Mouse (Mus musculus): ENCODE results near the gene Cbr4. TPM values are rescaled to one million over a fixed set of nuclear protein-coding genes. Genes with fewer than 3 reads are reported as not detected.

Cbr4 gene
- polyA plus RNA-seq, 1 experiment, result 24.3 TPM

DNA sequence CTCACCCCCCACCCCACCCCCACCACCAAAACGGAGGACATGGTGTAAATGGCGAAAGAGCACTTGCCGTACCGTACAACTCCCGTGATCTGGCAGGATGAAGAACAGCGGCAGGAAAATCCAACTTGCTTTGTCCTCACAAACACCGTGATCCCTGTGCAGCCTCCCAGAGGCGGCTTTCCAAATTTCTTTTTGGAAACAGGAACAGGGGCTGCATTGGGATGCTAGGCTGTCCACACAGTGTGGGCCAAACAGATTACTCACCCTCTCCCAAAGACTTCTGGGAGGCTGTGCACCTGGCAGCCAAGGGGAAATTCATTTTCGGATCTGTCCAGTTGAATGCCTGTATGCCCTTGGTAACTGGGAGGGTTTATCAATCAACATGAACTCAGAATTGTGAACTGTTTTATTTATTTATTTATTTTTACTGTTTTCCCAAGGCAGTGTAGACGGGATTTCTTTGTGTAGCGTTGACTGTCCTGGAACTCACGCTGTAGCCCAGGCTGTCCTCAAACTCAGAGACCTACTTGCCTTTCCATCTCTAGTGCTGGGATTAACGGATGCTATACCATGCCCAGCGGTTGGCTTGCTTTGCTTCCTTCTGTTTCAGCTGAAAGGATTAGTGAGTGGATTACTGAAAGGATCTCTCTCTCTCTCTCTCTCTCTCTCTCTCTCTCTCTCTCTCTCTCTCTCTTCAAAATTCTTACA is 7.1 kb upstream of the Cbr4 start:
- Histone ChIP-seq H3K27ac (ENCODE audit: insufficient read depth, low read length) (no peak overlapping the region), H3K4me3 (ENCODE audit: insufficient read depth, low read length) (no peak overlapping the region), H3K4me1 (ENCODE audit: control insufficient read depth, insufficient read depth, low read length) (no peaks in the 10 kb centered on the region; the same call in 1 of the 2 replicates)
- no peak for TF ChIP-seq POLR2A (IDR thresholded peaks at IDR 0.05; ENCODE audit: low read depth, low read length)

DNA sequence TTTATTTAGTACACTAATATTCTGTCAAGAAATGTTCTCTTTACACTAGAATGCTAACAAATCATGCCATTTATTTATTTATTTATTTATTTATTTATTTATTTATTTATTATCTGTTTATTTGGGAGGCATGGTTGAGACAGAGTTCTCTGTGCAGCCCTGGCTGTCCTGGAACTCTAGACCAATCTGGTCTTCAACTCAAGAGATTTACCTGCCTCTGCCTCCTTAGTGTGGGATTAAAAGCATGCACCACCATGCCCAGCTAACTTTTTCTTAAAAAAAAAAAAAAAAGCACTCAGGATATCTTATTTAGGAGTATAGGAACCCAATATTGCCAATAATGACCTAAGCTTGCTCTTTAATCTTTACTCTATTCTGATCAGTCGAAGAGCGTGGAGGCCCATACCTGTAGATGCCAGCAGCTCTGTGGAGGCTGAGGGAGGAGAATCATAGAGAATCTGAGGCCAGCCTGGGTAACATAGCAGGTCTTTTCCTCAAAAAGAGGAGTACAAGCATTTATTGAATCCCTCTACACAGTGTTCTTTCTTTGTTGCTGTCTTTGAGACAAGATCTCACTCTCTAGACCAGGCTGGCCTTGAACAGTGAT is 508 bp upstream of the Cbr4 start:
- no peaks in the 10 kb centered on the region for H3K4me1 ChIP-seq (ENCODE audit: control insufficient read depth, insufficient read depth, low read length)
- H3K4me3 ChIP-seq (ENCODE audit: insufficient read depth, low read length), result no peak overlapping the region
- TF ChIP-seq CTCF (IDR thresholded peaks at IDR 0.05; ENCODE audit: borderline replicate concordance, insufficient read depth, low read length), result no peak
- no peak for TF ChIP-seq POLR2A (IDR thresholded peaks at IDR 0.05; ENCODE audit: low read depth, low read length)
- no peak overlapping the region for H3K27ac ChIP-seq (ENCODE audit: insufficient read depth, low read length)

DNA sequence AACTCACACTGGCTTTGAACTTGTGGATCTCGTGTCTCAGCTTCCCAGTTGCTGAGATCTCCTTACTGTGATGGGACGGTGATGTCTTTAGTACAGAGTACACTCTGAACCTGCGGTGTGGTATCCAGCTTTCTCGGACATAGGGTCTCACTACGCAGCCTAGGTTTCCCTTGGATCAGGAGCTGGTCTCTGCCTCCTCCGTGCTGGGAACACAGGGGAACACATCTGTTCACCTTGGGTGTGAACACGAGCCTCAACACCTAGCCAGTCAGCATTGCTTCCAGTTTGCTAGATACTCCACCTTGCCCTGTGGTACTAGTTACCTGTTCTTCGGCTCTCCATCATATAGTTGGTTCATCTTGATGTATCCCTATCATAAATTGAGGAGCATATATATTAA is 1.1 kb downstream of the Cbr4 start:
- H3K4me1 ChIP-seq (ENCODE audit: control insufficient read depth, insufficient read depth, low read length), result no peaks in the 10 kb centered on the region
- H3K4me3 ChIP-seq (ENCODE audit: insufficient read depth, low read length), result no peak overlapping the region
- no peak overlapping the region for H3K27ac ChIP-seq (ENCODE audit: insufficient read depth, low read length)
- TF ChIP-seq POLR2A (IDR thresholded peaks at IDR 0.05; ENCODE audit: low read depth, low read length), result no peak
- TF ChIP-seq CTCF (IDR thresholded peaks at IDR 0.05; ENCODE audit: borderline replicate concordance, insufficient read depth, low read length), result no peak

DNA sequence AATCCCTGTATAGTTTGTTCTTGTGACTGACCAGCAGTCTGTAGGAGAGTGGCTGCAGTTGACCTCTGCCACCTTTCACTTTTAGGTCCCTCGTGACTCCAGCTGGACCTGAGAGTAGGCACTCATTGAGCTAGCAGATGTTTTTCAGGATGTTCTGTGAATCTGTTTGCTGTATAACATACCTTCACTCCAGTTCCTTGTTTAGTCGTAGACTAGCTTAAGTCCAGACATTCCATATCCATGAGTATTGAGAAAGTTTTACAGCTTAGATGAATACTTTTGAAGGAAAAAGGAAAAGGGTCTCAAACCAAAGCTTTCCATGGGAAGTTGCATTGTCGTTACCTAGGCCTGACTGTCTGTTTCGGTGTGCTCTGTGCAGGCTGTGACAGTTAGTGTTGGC is 9.6 kb downstream of the Cbr4 start:
- Histone ChIP-seq H3K4me1 (ENCODE audit: control insufficient read depth, insufficient read depth, low read length) (peaks cover 5% of the 10 kb centered on the region; the same call in 1 of the 2 replicates), H3K27ac (ENCODE audit: insufficient read depth, low read length) (peak overlapping the region; percentile 42; the same call in 1 of the 2 replicates), H3K4me3 (ENCODE audit: insufficient read depth, low read length) (no peak overlapping the region)
- no peak for TF ChIP-seq CTCF (IDR thresholded peaks at IDR 0.05; ENCODE audit: borderline replicate concordance, insufficient read depth, low read length)
- no peak for TF ChIP-seq POLR2A (IDR thresholded peaks at IDR 0.05; ENCODE audit: low read depth, low read length)

DNA sequence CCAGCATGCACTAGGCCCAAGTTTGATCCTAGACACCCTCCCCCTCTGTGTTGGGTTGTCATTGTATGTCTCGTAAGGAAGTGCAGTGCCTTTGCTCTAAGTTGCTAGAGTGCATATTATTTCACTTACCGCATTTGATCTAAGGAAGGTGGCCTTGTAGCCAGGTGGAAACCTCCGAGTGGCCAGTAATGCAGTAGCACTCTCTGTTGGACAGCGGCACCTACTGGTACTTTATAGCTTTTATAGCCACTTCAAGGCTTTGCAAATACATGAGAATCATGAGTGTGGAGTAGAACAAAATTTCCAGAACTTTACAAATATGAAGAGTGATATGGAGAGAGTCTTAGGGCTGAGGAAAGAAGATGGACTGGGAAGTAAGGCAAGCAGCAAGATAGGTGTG is 11.5 kb downstream of the Cbr4 start:
- Histone ChIP-seq H3K4me1 (ENCODE audit: control insufficient read depth, insufficient read depth, low read length) (peaks cover 5% of the 10 kb centered on the region; the same call in 1 of the 2 replicates), H3K4me3 (ENCODE audit: insufficient read depth, low read length) (no peak overlapping the region), H3K27ac (ENCODE audit: insufficient read depth, low read length) (no peak overlapping the region)
- TF ChIP-seq CTCF (IDR thresholded peaks at IDR 0.05; ENCODE audit: borderline replicate concordance, insufficient read depth, low read length) (peak; percentile 22; the same call in 1 of the 2 replicates), POLR2A (IDR thresholded peaks at IDR 0.05; ENCODE audit: low read depth, low read length) (no peak)

DNA sequence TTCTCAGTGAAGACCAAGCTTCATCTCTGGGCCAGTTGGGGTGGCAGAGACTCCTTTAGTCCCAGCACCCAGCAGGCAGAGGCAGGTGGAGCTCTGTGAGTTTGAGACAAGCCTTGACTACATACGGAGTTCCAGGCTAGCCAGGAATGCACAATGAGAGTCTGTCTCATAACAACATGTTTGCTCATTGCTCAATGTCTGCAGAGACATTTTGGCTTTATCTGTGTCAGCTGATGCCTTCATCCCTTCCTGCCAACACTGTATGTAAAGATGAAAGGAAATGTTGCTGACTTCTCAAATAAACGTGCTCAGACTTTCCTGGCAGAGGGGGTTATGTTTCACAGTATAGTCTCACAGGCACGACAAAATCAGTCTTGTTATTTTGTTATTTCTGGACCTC is 13.4 kb downstream of the Cbr4 start:
- H3K4me3 ChIP-seq (ENCODE audit: insufficient read depth, low read length), result no peak overlapping the region
- TF ChIP-seq POLR2A (IDR thresholded peaks at IDR 0.05; ENCODE audit: low read depth, low read length), result no peak
- no peak for TF ChIP-seq CTCF (IDR thresholded peaks at IDR 0.05; ENCODE audit: borderline replicate concordance, insufficient read depth, low read length)
- H3K4me1 ChIP-seq (ENCODE audit: control insufficient read depth, insufficient read depth, low read length), result peaks cover 5% of the 10 kb centered on the region; the same call in 1 of the 2 replicates
- H3K27ac ChIP-seq (ENCODE audit: insufficient read depth, low read length), result no peak overlapping the region

DNA sequence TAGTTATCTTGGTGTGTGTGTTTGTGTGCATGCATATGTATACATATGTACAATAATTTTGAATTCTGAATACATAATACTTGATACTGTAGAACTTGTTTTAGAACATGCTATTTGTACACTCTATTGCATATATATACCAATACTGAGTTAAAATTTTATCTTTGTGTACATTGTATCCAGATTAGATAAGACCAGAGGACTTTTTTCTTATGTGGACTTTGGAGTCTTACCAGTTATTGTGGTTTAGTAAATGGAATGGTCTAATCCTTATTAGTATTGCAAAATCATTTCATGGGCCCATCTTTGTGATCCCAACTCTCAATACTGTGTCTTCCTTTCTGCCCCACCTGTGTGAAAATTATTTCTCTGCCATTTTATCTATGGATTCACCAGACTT is 14.7 kb downstream of the Cbr4 start:
- TF ChIP-seq CTCF (IDR thresholded peaks at IDR 0.05; ENCODE audit: borderline replicate concordance, insufficient read depth, low read length) (no peak), POLR2A (IDR thresholded peaks at IDR 0.05; ENCODE audit: low read depth, low read length) (no peak)
- Histone ChIP-seq H3K27ac (ENCODE audit: insufficient read depth, low read length) (no peak overlapping the region), H3K4me1 (ENCODE audit: control insufficient read depth, insufficient read depth, low read length) (peaks cover 5% of the 10 kb centered on the region; the same call in 1 of the 2 replicates), H3K4me3 (ENCODE audit: insufficient read depth, low read length) (no peak overlapping the region)

DNA sequence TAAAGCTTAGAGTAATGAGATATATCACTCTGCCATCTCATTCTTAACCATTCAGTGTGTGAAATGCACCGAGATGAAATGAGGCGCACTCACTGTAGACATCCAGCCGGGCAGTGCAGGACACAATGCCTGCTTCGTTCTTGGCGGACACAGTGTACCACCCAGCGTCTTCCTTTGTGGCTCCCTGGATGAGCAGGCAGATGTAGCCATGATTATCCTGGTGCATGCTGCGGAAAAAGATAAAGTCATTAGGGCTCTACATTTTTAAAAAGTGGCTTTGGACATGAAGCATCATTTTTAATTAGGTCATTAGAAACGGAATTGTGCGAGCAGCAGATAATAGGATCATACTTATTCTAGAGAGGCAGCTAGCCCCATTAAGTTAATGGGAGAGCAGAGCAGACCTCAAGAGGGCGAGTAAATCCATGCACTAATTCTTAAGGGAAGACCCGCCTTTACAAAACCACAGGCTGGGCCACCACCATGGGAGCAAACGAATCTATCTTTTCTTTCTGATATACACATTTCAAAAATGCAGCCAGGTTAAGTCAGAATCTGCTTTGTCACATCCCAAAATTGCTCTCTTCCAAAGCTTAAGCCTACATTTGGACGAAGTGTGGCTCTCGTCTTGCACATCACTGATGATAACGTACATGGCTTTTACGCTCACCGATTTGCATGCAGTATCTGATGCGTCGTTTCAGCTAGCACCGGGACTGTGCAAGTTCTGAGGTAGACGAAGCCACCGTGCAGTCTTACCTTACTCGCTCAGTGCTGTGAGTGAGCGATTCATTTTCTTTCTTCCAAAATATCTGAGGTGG is 27.8 kb downstream of the Cbr4 start:
- TF ChIP-seq POLR2A (IDR thresholded peaks at IDR 0.05; ENCODE audit: low read depth, low read length) (no peak), CTCF (IDR thresholded peaks at IDR 0.05; ENCODE audit: borderline replicate concordance, insufficient read depth, low read length) (no peak)
- Histone ChIP-seq H3K4me1 (ENCODE audit: control insufficient read depth, insufficient read depth, low read length) (no peaks in the 10 kb centered on the region), H3K4me3 (ENCODE audit: insufficient read depth, low read length) (no peak overlapping the region), H3K27ac (ENCODE audit: insufficient read depth, low read length) (no peak overlapping the region)

DNA sequence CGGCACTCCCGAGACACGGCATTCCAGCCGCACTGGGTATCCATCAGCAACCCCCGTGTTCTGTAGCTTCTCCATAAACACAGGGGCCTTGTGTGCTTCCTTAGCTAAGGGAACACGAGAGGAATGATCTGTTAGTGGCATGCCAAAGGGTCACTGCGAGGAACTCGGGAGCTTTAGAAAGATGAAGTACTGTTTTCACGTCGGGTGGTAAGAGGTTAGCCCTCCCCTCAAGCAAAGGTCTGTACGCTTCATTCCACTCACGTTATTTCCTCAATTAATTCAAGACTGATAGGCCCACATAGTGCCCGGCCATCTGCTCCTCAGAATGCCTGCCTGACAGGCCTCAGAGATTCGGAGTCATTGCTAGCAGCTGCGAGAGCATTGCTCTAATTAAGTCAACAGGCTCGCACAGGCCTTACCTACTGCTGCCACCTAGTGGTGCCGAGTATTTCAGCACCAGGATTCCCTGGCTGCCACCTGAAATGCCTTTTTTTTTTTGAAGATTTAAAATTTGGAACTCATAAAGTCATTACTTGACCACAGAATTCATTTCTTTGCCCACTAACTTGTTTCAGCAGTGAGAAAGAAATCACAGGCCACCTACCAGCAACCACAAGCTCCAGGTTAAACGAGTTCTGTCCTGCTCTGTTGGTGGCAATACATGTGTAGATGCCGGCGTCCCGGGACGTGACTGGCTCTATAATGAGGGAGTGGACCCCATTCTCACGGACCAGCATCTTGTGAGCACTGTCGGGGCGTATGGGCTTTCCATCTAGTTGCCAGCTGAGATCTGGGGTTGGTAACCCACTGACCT is 28.6 kb downstream of the Cbr4 start:
- TF ChIP-seq POLR2A (IDR thresholded peaks at IDR 0.05; ENCODE audit: low read depth, low read length), result no peak
- TF ChIP-seq CTCF (IDR thresholded peaks at IDR 0.05; ENCODE audit: borderline replicate concordance, insufficient read depth, low read length), result peak; percentile 80
- H3K4me1 ChIP-seq (ENCODE audit: control insufficient read depth, insufficient read depth, low read length), result no peaks in the 10 kb centered on the region
- H3K27ac ChIP-seq (ENCODE audit: insufficient read depth, low read length), result no peak overlapping the region
- H3K4me3 ChIP-seq (ENCODE audit: insufficient read depth, low read length), result no peak overlapping the region
